Mouse (Mus musculus): Measurements from ENCODE around the gene Cnbd2.
"Not testable (repeated sequence)": the region's sequence is repeated elsewhere in the genome, so short reads cannot be mapped to it uniquely, and the experiment has no call there.

The Cnbd2 gene

GRCm38 (mm10) chr2:156393155-156393828 is 81.2 kb downstream of the Cnbd2 start:
- no peak for DNase-seq

GRCm38 (mm10) chr2:156394282-156394681 is 82.2 kb downstream of the Cnbd2 start:
- no peak for DNase-seq

- DNase-seq, result no peak
Measured at GRCm38 (mm10) chr2:156396096-156396495, 84.0 kb downstream of the Cnbd2 start.

- no peak for DNase-seq
Measured at GRCm38 (mm10) chr2:156397988-156398387, 85.9 kb downstream of the Cnbd2 start.

GRCm38 (mm10) chr2:156399485-156399884 is 87.4 kb downstream of the Cnbd2 start:
- DNase-seq, result no peak

- DNase-seq, result peak; percentile 83
Measured at GRCm38 (mm10) chr2:156401331-156401730, 89.2 kb downstream of the Cnbd2 start.

- DNase-seq, result no peak
Measured at GRCm38 (mm10) chr2:156402036-156402435, 89.9 kb downstream of the Cnbd2 start.

GRCm38 (mm10) chr2:156406987-156407386 is 94.9 kb downstream of the Cnbd2 start:
- no peak for DNase-seq

- DNase-seq, result no peak
Measured at GRCm38 (mm10) chr2:156408168-156408567, 96.1 kb downstream of the Cnbd2 start.

- not testable (repeated sequence) for DNase-seq
Measured at GRCm38 (mm10) chr2:156411348-156411747, 99.2 kb downstream of the Cnbd2 start.

- no peak for DNase-seq
Measured at GRCm38 (mm10) chr2:156414996-156415395, 102.9 kb downstream of the Cnbd2 start.

GRCm38 (mm10) chr2:156415674-156416073 is 103.6 kb downstream of the Cnbd2 start:
- DNase-seq, result no peak

- no peak for DNase-seq
Measured at GRCm38 (mm10) chr2:156417194-156417593, 105.1 kb downstream of the Cnbd2 start.

- DNase-seq, result no peak
Measured at GRCm38 (mm10) chr2:156418467-156418866, 106.4 kb downstream of the Cnbd2 start.

- no peak for DNase-seq
Measured at GRCm38 (mm10) chr2:156420327-156420693, 108.2 kb downstream of the Cnbd2 start.

- peak; percentile 36 for DNase-seq
Measured at GRCm38 (mm10) chr2:156420694-156421380, 108.7 kb downstream of the Cnbd2 start, which contains the start of gene Epb41l1. Gene Epb41l1 (plus strand): TSS chr2:156420909.

GRCm38 (mm10) chr2:156421381-156422110 is 109.4 kb downstream of the Cnbd2 start:
- no peak for DNase-seq

- no peak for DNase-seq
Measured at GRCm38 (mm10) chr2:156422631-156423030, 110.5 kb downstream of the Cnbd2 start.

- DNase-seq, result no peak
Measured at GRCm38 (mm10) chr2:156423672-156424071, 111.6 kb downstream of the Cnbd2 start.

Measured in liver (tissue).